Mouse (Mus musculus) cortical plate, adult 2 months (tissue): ENCODE results near the gene Nap1l5.

ENCODE experiments used
- CTCF ChIP-seq: fragments of 200-500 bp; IDR thresholded peaks from 2 replicates; pipeline ENCODE4 v1.5.1; 2011; ENCODE audit warnings: mild to moderate bottlenecking, control low read depth, low read length; ENCODE audit not compliant: insufficient read depth; ENCODE audit errors: extremely low read depth
- POLR2A ChIP-seq: fragments of 200-500 bp; IDR thresholded peaks from 2 replicates; pipeline ENCODE4 v1.6.1; 2011; ENCODE audit warnings: mild to moderate bottlenecking, low read length, control low read depth; ENCODE audit not compliant: insufficient read depth; ENCODE audit errors: extremely low read depth

- no peak for TF ChIP-seq CTCF
- TF ChIP-seq POLR2A, result no peak
Observed at GRCm38 (mm10) chr6:58900536-58900935, 6.3 kb downstream of the Nap1l5 start.
